Mouse (Mus musculus): ENCODE measurements around the gene Xpnpep1.

DNA sequence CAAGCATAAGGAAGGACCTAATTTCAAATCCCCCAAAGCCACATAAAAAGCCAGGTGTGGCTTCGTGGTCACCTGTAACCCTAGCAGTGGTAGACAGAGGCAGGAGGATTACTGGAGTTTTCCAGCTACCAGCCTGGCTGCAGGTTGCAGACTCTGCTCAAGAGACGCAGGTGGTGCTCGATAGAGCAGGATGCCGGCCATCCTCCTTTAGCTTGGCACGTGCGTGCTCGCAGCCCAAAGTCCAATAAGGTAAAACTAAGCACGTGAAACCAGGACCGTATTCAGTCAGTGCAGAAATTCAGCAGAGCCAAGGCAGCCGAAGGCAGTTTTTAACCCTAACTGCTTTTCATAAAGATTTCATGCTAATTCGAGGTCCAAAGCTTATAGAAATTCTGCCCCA, 40.0 kb upstream of the Xpnpep1 start:
- TF ChIP-seq CTCF (IDR thresholded peaks at IDR 0.05; ENCODE audit: insufficient read depth, low read length) (no peak), POLR2A (IDR thresholded peaks at IDR 0.05; ENCODE audit: borderline replicate concordance, extremely low read depth, low read depth, low read length) (no peak)
